Mouse (Mus musculus) spleen, adult 2 months (tissue): Measurements from ENCODE around the gene Sez6l2.

Experiments used
- CTCF ChIP-seq: fragments of 200-500 bp; IDR thresholded peaks from 2 replicates; pipeline ENCODE4 v1.5.1; 2011; ENCODE audit warnings: mild to moderate bottlenecking, inconsistent platforms; ENCODE audit not compliant: insufficient read depth, insufficient read length, insufficient replicate concordance; ENCODE audit errors: extremely low read depth
- POLR2A ChIP-seq: fragments of 200-500 bp; IDR thresholded peaks from 2 replicates; pipeline ENCODE4 v1.6.1; 2011; ENCODE audit warnings: low read depth, low read length, inconsistent platforms

DNA sequence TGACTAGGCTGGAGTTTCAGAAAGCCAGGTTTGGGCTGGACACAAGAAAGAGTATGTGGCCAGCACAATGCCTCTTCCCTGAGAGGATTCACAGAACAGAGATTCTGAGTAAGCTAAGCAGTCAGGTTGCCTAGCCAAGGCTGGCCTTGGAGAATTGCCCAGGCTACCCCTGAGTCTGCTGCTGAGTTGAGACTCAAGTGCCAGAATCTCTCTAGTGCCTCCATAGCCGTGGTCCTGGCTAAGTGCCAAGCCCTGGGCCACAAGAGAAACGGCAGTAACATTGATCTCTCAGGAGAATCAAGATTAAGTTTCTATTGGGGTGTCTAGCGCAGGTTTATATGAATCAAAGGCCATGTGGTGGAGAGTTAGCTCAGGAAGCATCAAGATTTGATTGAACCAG lies 15.2 kb downstream of the Sez6l2 start:
- TF ChIP-seq CTCF (no peak), POLR2A (no peak)
